Mouse (Mus musculus) heart, embryonic 12.5 days (tissue): Measurements from ENCODE around the gene B830017H08Rik. TPM values are rescaled to one million over a fixed set of nuclear protein-coding genes. Genes with fewer than 3 reads are reported as not detected.

Experiments
- ATAC-seq: fragments of 200-750 bp; cut with Nextera tagmentation; 2 replicates; pipeline ENCODE4 v1.8.0; 2017; ENCODE audit warnings: moderate TSS enrichment, moderate library complexity; ENCODE audit not compliant: insufficient number of reproducible peaks, low FRiP score
- H3K27ac ChIP-seq: fragments of 300-500 bp; sonication (generic); 2 replicates; pipeline ENCODE4 v1.5.1; 2016; ENCODE audit warnings: mild to moderate bottlenecking, moderate library complexity; ENCODE audit not compliant: poor library complexity, severe bottlenecking
- H3K27me3 ChIP-seq: fragments of 300-500 bp; sonication (generic); replicated peaks from 2 replicates; pipeline ENCODE4 v1.6.1; 2016; ENCODE audit warnings: mild to moderate bottlenecking, moderate library complexity
- H3K36me3 ChIP-seq: fragments of 300-500 bp; sonication (generic); 2 replicates; pipeline ENCODE4 v1.6.1; 2016; ENCODE audit warnings: mild to moderate bottlenecking, moderate library complexity
- H3K4me1 ChIP-seq: fragments of 300-500 bp; sonication (generic); replicated peaks from 2 replicates; pipeline ENCODE4 v1.6.1; 2016; ENCODE audit warnings: mild to moderate bottlenecking
- H3K4me2 ChIP-seq: fragments of 300-500 bp; sonication (generic); 2 replicates; pipeline ENCODE4 v1.6.1; 2016; ENCODE audit warnings: mild to moderate bottlenecking, moderate library complexity
- H3K4me3 ChIP-seq: fragments of 300-500 bp; sonication (generic); 2 replicates; pipeline ENCODE4 v1.5.1; 2016; ENCODE audit warnings: mild to moderate bottlenecking
- H3K9ac ChIP-seq: fragments of 300-500 bp; sonication (generic); 2 replicates; pipeline ENCODE4 v1.6.1; 2016; ENCODE audit warnings: mild to moderate bottlenecking, moderate library complexity
- H3K9me3 ChIP-seq: fragments of 300-500 bp; sonication (generic); replicated peaks from 2 replicates; pipeline ENCODE4 v1.6.1; 2016; ENCODE audit warnings: mild to moderate bottlenecking, moderate library complexity
- WGBS: fragments of 180-500 bp; shearing (Covaris S2); methylation state at CpG from one replicate; pipeline ENCODE4 v1.1.7; 2016; 5-methylcytosine and 5-hydroxymethylcytosine counted together
- polyA plus RNA-seq: library from polyadenylated mRNA; unstranded; fragments of >200 nt; fragmentation: Nextera tagmentation; extraction: Ambion mirVana; gene quantifications from 2 replicates; pipeline ENCODE4 v1.2.1, GENCODE M21; 2016

Gene B830017H08Rik
- polyA plus RNA-seq, 1 experiment from 2014 or later = not detected

- peak overlapping the region; percentile 100 for H3K4me2 ChIP-seq
- H3K36me3 ChIP-seq = no peaks in the 10 kb centered on the region
- peak overlapping the region; percentile 72 for H3K4me3 ChIP-seq
- WGBS = 6% methylated on average over 102 of the region's 103 CpGs
- peaks cover 16% of the 10 kb centered on the region for H3K4me1 ChIP-seq
- 0 out of 2 replicates have a peak, but pooled peaks have one; percentile 36 for ATAC-seq
- H3K27me3 ChIP-seq = peaks cover 93% of the 10 kb centered on the region
- no peak overlapping the region for H3K27ac ChIP-seq
- H3K9me3 ChIP-seq = no peaks in the 10 kb centered on the region
- peak overlapping the region; percentile 72 for H3K9ac ChIP-seq
These were observed 919 bp downstream of the B830017H08Rik start for GRCm38 (mm10) chr16:17833681-17834399.

GRCm38 (mm10) chr16:17834543-17834942 is 1.6 kb downstream of the B830017H08Rik start:
- no peak overlapping the region for H3K27ac ChIP-seq
- H3K9ac ChIP-seq = no peak overlapping the region
- peak overlapping the region; percentile 100 for H3K4me2 ChIP-seq
- ATAC-seq = no peak
- 37% methylated on average over 7 of the region's 7 CpGs for WGBS
- H3K36me3 ChIP-seq = no peaks in the 10 kb centered on the region
- H3K4me1 ChIP-seq = peaks cover 16% of the 10 kb centered on the region
- H3K27me3 ChIP-seq = peaks cover 86% of the 10 kb centered on the region
- H3K4me3 ChIP-seq = peak overlapping the region; percentile 72
- H3K9me3 ChIP-seq = no peaks in the 10 kb centered on the region

GRCm38 (mm10) chr16:17835481-17835880 is 2.6 kb downstream of the B830017H08Rik start:
- 40% methylated on average over 13 of the region's 13 CpGs for WGBS
- H3K4me1 ChIP-seq = peaks cover 16% of the 10 kb centered on the region

GRCm38 (mm10) chr16:17838051-17838450 is 5.1 kb downstream of the B830017H08Rik start, which contains the start of gene Car15:
TSS of gene Car15 (minus strand) at chr16:17838364.
- no peak within 1 kb of the TSS for H3K4me2 ChIP-seq
- H3K4me1 ChIP-seq = peaks cover 12% of the 10 kb centered on the region
- H3K27me3 ChIP-seq = peaks cover 51% of the 10 kb centered on the region
- no peak within 1 kb of the TSS for H3K27ac ChIP-seq
- H3K9ac ChIP-seq = no peak within 1 kb of the TSS
- peaks cover 31% of the 10 kb centered on the region for H3K36me3 ChIP-seq
- 79% methylated on average over 6 of the region's 6 CpGs for WGBS
- no peak for ATAC-seq
- no peaks in the 10 kb centered on the region for H3K9me3 ChIP-seq
- no peak within 1 kb of the TSS for H3K4me3 ChIP-seq

More at GRCm38 (mm10) chr16:17835481-17835880, 2.6 kb downstream of the B830017H08Rik start:
- Histone ChIP-seq H3K9ac (no peak overlapping the region), H3K4me3 (no peak overlapping the region), H3K27ac (no peak overlapping the region), H3K36me3 (peaks cover 6% of the 10 kb centered on the region; the same call in 1 of the 2 replicates), H3K27me3 (peaks cover 77% of the 10 kb centered on the region), H3K4me2 (no peak overlapping the region), H3K9me3 (no peaks in the 10 kb centered on the region)
- ATAC-seq = no peak

- no peak overlapping the region for H3K4me2 ChIP-seq
- H3K27ac ChIP-seq = no peak overlapping the region
- H3K27me3 ChIP-seq = peaks cover 32% of the 10 kb centered on the region
- no peak overlapping the region for H3K9ac ChIP-seq
- H3K4me1 ChIP-seq = no peaks in the 10 kb centered on the region
- no peak for ATAC-seq
- 74% methylated on average over 4 of the region's 4 CpGs for WGBS
- no peaks in the 10 kb centered on the region for H3K9me3 ChIP-seq
- no peak overlapping the region for H3K4me3 ChIP-seq
- peaks cover 50% of the 10 kb centered on the region for H3K36me3 ChIP-seq
These were observed 7.1 kb downstream of the B830017H08Rik start for GRCm38 (mm10) chr16:17839976-17840375.

GRCm38 (mm10) chr16:17842437-17842836 is 9.5 kb downstream of the B830017H08Rik start:
- Histone ChIP-seq H3K4me1 (no peaks in the 10 kb centered on the region), H3K4me3 (no peak overlapping the region), H3K9ac (no peak overlapping the region), H3K27ac (no peak overlapping the region), H3K27me3 (peaks cover 7% of the 10 kb centered on the region), H3K36me3 (peaks cover 73% of the 10 kb centered on the region), H3K9me3 (no peaks in the 10 kb centered on the region), H3K4me2 (no peak overlapping the region)
- ATAC-seq = no peak
- WGBS = 92% methylated on average over 7 of the region's 7 CpGs

GRCm38 (mm10) chr16:17843701-17844365 is 10.9 kb downstream of the B830017H08Rik start:
- Histone ChIP-seq H3K4me3 (no peak overlapping the region), H3K4me1 (no peaks in the 10 kb centered on the region), H3K4me2 (no peak overlapping the region), H3K27ac (no peak overlapping the region), H3K9me3 (no peaks in the 10 kb centered on the region), H3K27me3 (no peaks in the 10 kb centered on the region), H3K36me3 (peaks cover 84% of the 10 kb centered on the region), H3K9ac (no peak overlapping the region)
- ATAC-seq = no peak
- WGBS = 88% methylated on average over 10 of the region's 10 CpGs

GRCm38 (mm10) chr16:17848431-17848830 is 15.5 kb downstream of the B830017H08Rik start:
- no peaks in the 10 kb centered on the region for H3K27me3 ChIP-seq
- no peak overlapping the region for H3K27ac ChIP-seq
- no peaks in the 10 kb centered on the region for H3K9me3 ChIP-seq
- 89% methylated on average over 6 of the region's 6 CpGs for WGBS
- no peak overlapping the region for H3K4me3 ChIP-seq
- H3K4me1 ChIP-seq = no peaks in the 10 kb centered on the region
- H3K9ac ChIP-seq = no peak overlapping the region
- no peak for ATAC-seq
- peaks cover 83% of the 10 kb centered on the region for H3K36me3 ChIP-seq
- H3K4me2 ChIP-seq = no peak overlapping the region

GRCm38 (mm10) chr16:17848928-17849327 is 16.0 kb downstream of the B830017H08Rik start:
- Histone ChIP-seq H3K27me3 (no peaks in the 10 kb centered on the region), H3K4me2 (no peak overlapping the region), H3K27ac (no peak overlapping the region), H3K9me3 (no peaks in the 10 kb centered on the region), H3K4me1 (no peaks in the 10 kb centered on the region), H3K9ac (no peak overlapping the region), H3K4me3 (no peak overlapping the region), H3K36me3 (peaks cover 81% of the 10 kb centered on the region)
- no peak for ATAC-seq
- 35% methylated on average over 1 of the region's 1 CpGs for WGBS

GRCm38 (mm10) chr16:17849486-17849885 is 16.6 kb downstream of the B830017H08Rik start:
- H3K36me3 ChIP-seq = peaks cover 81% of the 10 kb centered on the region
- H3K4me1 ChIP-seq = no peaks in the 10 kb centered on the region
- H3K4me2 ChIP-seq = no peak overlapping the region
- ATAC-seq = no peak
- H3K27ac ChIP-seq = no peak overlapping the region
- H3K9ac ChIP-seq = no peak overlapping the region
- no peaks in the 10 kb centered on the region for H3K27me3 ChIP-seq
- WGBS = 76% methylated on average over 6 of the region's 6 CpGs
- no peak overlapping the region for H3K4me3 ChIP-seq
- no peaks in the 10 kb centered on the region for H3K9me3 ChIP-seq

- no peak overlapping the region for H3K4me2 ChIP-seq
- peaks cover 79% of the 10 kb centered on the region for H3K36me3 ChIP-seq
- no peak for ATAC-seq
- no peak overlapping the region for H3K27ac ChIP-seq
- H3K9me3 ChIP-seq = no peaks in the 10 kb centered on the region
- H3K4me1 ChIP-seq = no peaks in the 10 kb centered on the region
- H3K4me3 ChIP-seq = no peak overlapping the region
- H3K27me3 ChIP-seq = no peaks in the 10 kb centered on the region
- WGBS = 91% methylated on average over 5 of the region's 5 CpGs
- H3K9ac ChIP-seq = no peak overlapping the region
These were observed 18.4 kb downstream of the B830017H08Rik start for GRCm38 (mm10) chr16:17851331-17851730.
